Comparison of ENCODE assay signal across 18 mouse cellular contexts in genomic region chr11:75184573-75184972, GRCm38 (mm10). TPM values are rescaled to one million over a fixed set of nuclear protein-coding genes. Genes with fewer than 3 reads are reported as not detected.
DNase-seq lines count a peak whose midpoint lies in the region; ATAC-seq and TF ChIP-seq lines count a peak whose summit lies in the region.
"Had no signal": no experiment of that assay in that cellular context is flagged by ENCODE, and none has a peak within 500 bp of the region (broad histone marks: within the 10 kb centered on the region; RNA-seq: fewer than 3 reads in every experiment).

No protein-coding gene starts in this region.

- 0 out of 2 replicates have a peak, but pooled peaks have one; percentile 3 for ATAC-seq in heart, embryonic 15.5 days (replicated peaks; ENCODE audit: insufficient number of reproducible peaks, insufficient read depth, low FRiP score, low read depth)
- ATAC-seq in neural tube, embryonic 12.5 days (ENCODE audit: low FRiP score, low read depth): no peak
- ATAC-seq in hindbrain, embryonic 14.5 days (ENCODE audit: low FRiP score): no peak
- ATAC-seq in midbrain, embryonic 15.5 days (replicated peaks): no peak

- H3K36me3 ChIP-seq in heart, embryonic 15.5 days: peaks cover 23% of the 10 kb centered on the region; the same call in 1 of the 2 replicates
- H3K36me3 ChIP-seq in heart, adult 2 months (ENCODE audit: control insufficient read depth, insufficient read depth, low read length): no peaks in the 10 kb centered on the region
- H3K36me3 ChIP-seq in neural tube, embryonic 12.5 days: peaks cover 23% of the 10 kb centered on the region
- H3K36me3 ChIP-seq in hindbrain, embryonic 14.5 days (replicated peaks; ENCODE audit: control insufficient read depth, insufficient read depth): peaks cover 23% of the 10 kb centered on the region; the same call in 1 of the 2 replicates
- no peaks in the 10 kb centered on the region for H3K36me3 ChIP-seq in midbrain, embryonic 15.5 days (replicated peaks)

- intact Hi-C loops in heart, adult 2 months (cut with DNase I): loop anchor here (5.0 kb wide), 1 partner anchor 388 kb away; no protein-coding TSS in a partner anchor

- no peak for TF ChIP-seq EP300 in heart, adult 2 months (IDR thresholded peaks at IDR 0.05; ENCODE audit: insufficient read depth, low read depth, low read length)

- no peak for TF ChIP-seq POLR2A in heart, adult 2 months (IDR thresholded peaks at IDR 0.05; ENCODE audit: insufficient read depth, low read depth, low read length)

- H3K4me3 ChIP-seq in heart, embryonic 15.5 days: no peak overlapping the region
- no peak overlapping the region for H3K4me3 ChIP-seq in heart, adult 2 months
- H3K4me3 ChIP-seq in neural tube, embryonic 12.5 days: no peak overlapping the region
- no peak overlapping the region for H3K4me3 ChIP-seq in hindbrain, embryonic 14.5 days (replicated peaks; ENCODE audit: low read length)
- H3K4me3 ChIP-seq in midbrain, embryonic 15.5 days: no peak overlapping the region
- H3K4me3 ChIP-seq: embryonic facial prominence, embryonic 13.5 days; heart, embryonic 12.5 days; myocyte had no signal

- DNase-seq in heart, adult 2 months: no peak
- no peak for DNase-seq in neural tube, embryonic 10.5 days (ENCODE audit: extremely low spot score, low spot score)
- no peak for DNase-seq in hindbrain, embryonic 14.5 days (ENCODE audit: low spot score)
- no peak for DNase-seq in kidney, postnatal 25 days
- DNase-seq in layer of hippocampus, postnatal 25 days (ENCODE audit: extremely low spot score in 1 of 2, low spot score in 1 of 2): no peak
- DNase-seq: cerebellum, adult 9-11 months; kidney, adult 9 months; lung, adult 18-20 months; lung, postnatal 14 days; retina, postnatal 1 day had no signal

- TF ChIP-seq CTCF in heart, adult 2 months (IDR thresholded peaks at IDR 0.05): no peak

- no peak overlapping the region for H3K27ac ChIP-seq in heart, embryonic 15.5 days
- H3K27ac ChIP-seq in heart, adult 2 months: no peak overlapping the region
- H3K27ac ChIP-seq in neural tube, embryonic 12.5 days: no peak overlapping the region; the same call in 1 of the 2 replicates
- H3K27ac ChIP-seq in hindbrain, embryonic 14.5 days: peak overlapping the region; percentile 43
- peak overlapping the region; percentile 23; the same call in 1 of the 2 replicates for H3K27ac ChIP-seq in midbrain, embryonic 15.5 days
- H3K27ac ChIP-seq: embryonic facial prominence, embryonic 13.5 days; stomach, postnatal 0 days had no signal

- no peaks in the 10 kb centered on the region for H3K9me3 ChIP-seq in heart, embryonic 15.5 days (replicated peaks)
- H3K9me3 ChIP-seq in neural tube, embryonic 12.5 days: no peaks in the 10 kb centered on the region
- no peaks in the 10 kb centered on the region for H3K9me3 ChIP-seq in hindbrain, embryonic 14.5 days (ENCODE audit: control insufficient read depth, low read length)
- H3K9me3 ChIP-seq in midbrain, embryonic 15.5 days: no peaks in the 10 kb centered on the region
- H3K9me3 ChIP-seq: embryonic facial prominence, embryonic 13.5 days; heart, embryonic 12.5 days had no signal

- peaks cover 13% of the 10 kb centered on the region for H3K4me1 ChIP-seq in heart, embryonic 15.5 days (replicated peaks)
- H3K4me1 ChIP-seq in heart, adult 2 months (ENCODE audit: control insufficient read depth, insufficient read depth, low read length): peaks cover 2% of the 10 kb centered on the region
- H3K4me1 ChIP-seq in neural tube, embryonic 12.5 days: peaks cover 11% of the 10 kb centered on the region
- H3K4me1 ChIP-seq in hindbrain, embryonic 14.5 days (replicated peaks; ENCODE audit: control insufficient read depth, insufficient read depth, low read length): peaks cover 17% of the 10 kb centered on the region
- peaks cover 18% of the 10 kb centered on the region for H3K4me1 ChIP-seq in midbrain, embryonic 15.5 days

- H3K9ac ChIP-seq in heart, embryonic 15.5 days: no peak overlapping the region
- no peak overlapping the region for H3K9ac ChIP-seq in heart, adult 2 months (ENCODE audit: low read depth, low read length)
- H3K9ac ChIP-seq in neural tube, embryonic 12.5 days: no peak overlapping the region
- peak overlapping the region; percentile 20; the same call in 1 of the 2 replicates for H3K9ac ChIP-seq in hindbrain, embryonic 14.5 days
- H3K9ac ChIP-seq in midbrain, embryonic 15.5 days: no peak overlapping the region
- H3K9ac ChIP-seq: heart, embryonic 12.5 days had no signal

- no peaks in the 10 kb centered on the region for H3K79me2 ChIP-seq in heart, adult 2 months (replicated peaks; ENCODE audit: control insufficient read depth, insufficient read depth, low read length)

- no peak overlapping the region for H3K4me2 ChIP-seq in heart, embryonic 15.5 days
- H3K4me2 ChIP-seq in neural tube, embryonic 12.5 days (replicated peaks): 0 out of 2 replicates have a peak overlapping the region, but pooled peaks have one; percentile 2
- no peak overlapping the region for H3K4me2 ChIP-seq in hindbrain, embryonic 14.5 days (replicated peaks)
- H3K4me2 ChIP-seq in midbrain, embryonic 15.5 days: no peak overlapping the region; the same call in 1 of the 2 replicates
- H3K4me2 ChIP-seq: embryonic facial prominence, embryonic 13.5 days; heart, embryonic 12.5 days; liver, embryonic 11.5 days had no signal

- 90% methylated on average over 5 of the region's 5 CpGs for WGBS in heart, embryonic 15.5 days
- WGBS in heart, adult 2 months: 94% methylated on average over 5 of the region's 5 CpGs
- 90% methylated on average over 5 of the region's 5 CpGs for WGBS in neural tube, embryonic 12.5 days
- 95% methylated on average over 5 of the region's 5 CpGs for WGBS in hindbrain, embryonic 14.5 days
- WGBS in midbrain, embryonic 15.5 days: 87% methylated on average over 5 of the region's 5 CpGs

- no peaks in the 10 kb centered on the region for H3K27me3 ChIP-seq in heart, embryonic 15.5 days
- no peaks in the 10 kb centered on the region for H3K27me3 ChIP-seq in heart, adult 2 months (ENCODE audit: control insufficient read depth, insufficient read depth, low read length)
- no peaks in the 10 kb centered on the region for H3K27me3 ChIP-seq in neural tube, embryonic 12.5 days (replicated peaks)
- H3K27me3 ChIP-seq in hindbrain, embryonic 14.5 days (ENCODE audit: control insufficient read depth, insufficient read depth, low read length): no peaks in the 10 kb centered on the region
- no peaks in the 10 kb centered on the region for H3K27me3 ChIP-seq in midbrain, embryonic 15.5 days (replicated peaks)
- H3K27me3 ChIP-seq: embryonic facial prominence, embryonic 13.5 days; heart, embryonic 12.5 days had no signal

RNA-seq across cellular contexts. Expression of gene Ovca2, which starts 5.9 kb away (rescaled TPM):
- polyA plus RNA-seq in heart, embryonic 15.5 days (2015; fragmentation: Nextera tagmentation; extraction: Ambion mirVana): 14.4 and 17.5 TPM in 2 replicates
- total RNA-seq in heart, adult 2 months (2021): 1 to 10 TPM; 5.7 to 6.1 TPM
- polyA plus RNA-seq in heart, adult 2 months (2012; rRNA removed): 11.1 and 16.7 TPM in 2 replicates
- polyA plus RNA-seq in neural tube, embryonic 12.5 days (2016; fragmentation: Nextera tagmentation; extraction: Ambion mirVana): 23.1 and 23.9 TPM in 2 replicates
- polyA plus RNA-seq in hindbrain, embryonic 14.5 days (2014; fragmentation: Nextera tagmentation; extraction: Ambion mirVana): 17.4 and 20.3 TPM in 2 replicates
- polyA plus RNA-seq in midbrain, embryonic 15.5 days (2015; fragmentation: Nextera tagmentation; extraction: Ambion mirVana): 15.4 and 18.3 TPM in 2 replicates
- 10 to 100 TPM; 18.2 to 18.3 TPM for total RNA-seq in layer of hippocampus, postnatal 25 days (2021)

RNA-seq across cellular contexts. Expression of gene Dph1, which starts 6.5 kb away (rescaled TPM):
- polyA plus RNA-seq in heart, embryonic 15.5 days (2015; fragmentation: Nextera tagmentation; extraction: Ambion mirVana): 17.2 and 20.5 TPM in 2 replicates
- total RNA-seq in heart, adult 2 months (2021): 10 to 100 TPM in 1 of 2 experiments, 1 to 10 TPM in 1; 8.5 to 11.6 TPM
- polyA plus RNA-seq in heart, adult 2 months (2012; rRNA removed): 21.7 and 32.9 TPM in 2 replicates
- 16.7 and 18.4 TPM in 2 replicates for polyA plus RNA-seq in neural tube, embryonic 12.5 days (2016; fragmentation: Nextera tagmentation; extraction: Ambion mirVana)
- 13.6 and 14.4 TPM in 2 replicates for polyA plus RNA-seq in hindbrain, embryonic 14.5 days (2014; fragmentation: Nextera tagmentation; extraction: Ambion mirVana)
- 13.1 and 14.0 TPM in 2 replicates for polyA plus RNA-seq in midbrain, embryonic 15.5 days (2015; fragmentation: Nextera tagmentation; extraction: Ambion mirVana)
- 10 to 100 TPM; 35.4 to 36.1 TPM for total RNA-seq in layer of hippocampus, postnatal 25 days (2021)

RNA-seq across cellular contexts. Expression of gene Rtn4rl1, which starts 9.0 kb away (rescaled TPM):
- polyA plus RNA-seq in heart, embryonic 15.5 days (2015; fragmentation: Nextera tagmentation; extraction: Ambion mirVana): 12.4 and 13.1 TPM in 2 replicates
- total RNA-seq in heart, adult 2 months (2021): 1 to 10 TPM; 8.4 to 9.4 TPM
- polyA plus RNA-seq in heart, adult 2 months (2012; rRNA removed): 7.5 and 10.4 TPM in 2 replicates
- polyA plus RNA-seq in neural tube, embryonic 12.5 days (2016; fragmentation: Nextera tagmentation; extraction: Ambion mirVana): 9.9 and 14.5 TPM in 2 replicates
- 8.5 and 10.3 TPM in 2 replicates for polyA plus RNA-seq in hindbrain, embryonic 14.5 days (2014; fragmentation: Nextera tagmentation; extraction: Ambion mirVana)
- 15.7 and 18.3 TPM in 2 replicates for polyA plus RNA-seq in midbrain, embryonic 15.5 days (2015; fragmentation: Nextera tagmentation; extraction: Ambion mirVana)
- total RNA-seq in layer of hippocampus, postnatal 25 days (2021): 100 to 1,000 TPM in 1 of 2 experiments, 10 to 100 TPM in 1; 94.7 to 106 TPM

RNA-seq across cellular contexts. Expression of gene Hic1, which starts 15.3 kb away (rescaled TPM):
- polyA plus RNA-seq in heart, embryonic 15.5 days (2015; fragmentation: Nextera tagmentation; extraction: Ambion mirVana): 11.0 and 18.0 TPM in 2 replicates
- total RNA-seq in heart, adult 2 months (2021): 10 to 100 TPM; 12.6 to 13.6 TPM
- polyA plus RNA-seq in heart, adult 2 months (2012; rRNA removed): 15.5 and 19.6 TPM in 2 replicates
- 17.1 and 17.8 TPM in 2 replicates for polyA plus RNA-seq in neural tube, embryonic 12.5 days (2016; fragmentation: Nextera tagmentation; extraction: Ambion mirVana)
- 1.9 and 2.6 TPM in 2 replicates for polyA plus RNA-seq in hindbrain, embryonic 14.5 days (2014; fragmentation: Nextera tagmentation; extraction: Ambion mirVana)
- 2.8 and 3.2 TPM in 2 replicates for polyA plus RNA-seq in midbrain, embryonic 15.5 days (2015; fragmentation: Nextera tagmentation; extraction: Ambion mirVana)
- total RNA-seq in layer of hippocampus, postnatal 25 days (2021): 1 to 10 TPM; 2.5 to 3.2 TPM

Comparison
In these comparisons a context has a peak if more than half of its experiments do, and no peak if none do; other contexts are left out.
1. H3K27ac ChIP-seq: peak in hindbrain, embryonic 14.5 days (single experiment) and midbrain, embryonic 15.5 days (single experiment); none in heart, embryonic 15.5 days (single experiment), heart, adult 2 months (single experiment) and neural tube, embryonic 12.5 days (single experiment).